Mouse (Mus musculus) granulocyte monocyte progenitor cell, adult 5-6 weeks (primary cell): ENCODE measurements at regions not wholly inside any gene's neighbourhood (a gene's known extent, or its start where the extent isn't known, plus 50 kb on each side); places are given as distances from the start of the nearest gene placed in this dataset.
A peak's percentile ranks its signal among the peaks of the same experiment; 100 is the strongest.

ENCODE experiments used
- ATAC-seq: replicated peaks from 2 replicates; pipeline ENCODE4 v1.8.0; 2016; ENCODE audit warnings: mild to moderate bottlenecking, moderate TSS enrichment, inconsistent platforms; ENCODE audit not compliant: poor library complexity, severe bottlenecking

DNA sequence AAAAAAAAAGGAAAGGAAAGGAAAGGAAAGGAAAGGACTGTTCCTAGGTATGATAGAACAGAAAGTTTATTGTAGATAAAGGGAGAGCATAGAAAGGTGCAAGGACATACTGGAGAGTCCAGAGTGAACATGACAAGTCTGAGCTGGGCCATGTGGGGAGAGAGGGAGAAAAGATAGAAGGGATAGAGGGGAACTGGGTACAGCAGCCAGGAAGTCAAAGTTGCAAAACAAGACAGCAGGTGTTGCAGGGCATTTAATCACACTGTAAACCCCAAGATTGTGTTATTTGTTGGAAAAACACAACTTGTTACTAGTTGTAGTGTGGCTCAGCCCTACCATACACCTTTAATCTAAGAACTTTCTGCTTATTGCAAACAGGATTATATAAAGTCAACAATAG, 110.6 kb upstream of the Gm28710 start:
- peak; percentile 54; the same call in 1 of the 2 replicates for ATAC-seq

DNA sequence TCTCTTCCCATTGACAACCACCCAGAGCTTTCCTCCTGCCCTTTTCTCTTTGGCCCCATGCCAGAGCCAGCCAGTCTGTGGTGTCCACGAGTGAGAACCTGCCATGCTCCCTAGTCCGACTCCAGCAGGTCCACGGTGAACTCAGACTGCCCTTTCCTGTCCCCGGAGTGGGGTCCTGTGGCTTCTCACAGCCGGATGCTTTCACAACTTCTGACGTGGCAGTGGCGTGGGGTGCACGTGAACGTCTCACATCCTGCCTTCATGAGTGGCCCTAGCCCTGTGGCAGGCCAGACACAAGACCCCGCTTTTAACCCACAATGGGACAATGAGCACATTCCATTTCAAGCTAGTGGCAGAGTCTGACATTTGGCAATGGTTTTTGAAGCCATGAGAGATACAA, 107.5 kb upstream of the Gm28710 start:
- peak; percentile 67 for ATAC-seq

DNA sequence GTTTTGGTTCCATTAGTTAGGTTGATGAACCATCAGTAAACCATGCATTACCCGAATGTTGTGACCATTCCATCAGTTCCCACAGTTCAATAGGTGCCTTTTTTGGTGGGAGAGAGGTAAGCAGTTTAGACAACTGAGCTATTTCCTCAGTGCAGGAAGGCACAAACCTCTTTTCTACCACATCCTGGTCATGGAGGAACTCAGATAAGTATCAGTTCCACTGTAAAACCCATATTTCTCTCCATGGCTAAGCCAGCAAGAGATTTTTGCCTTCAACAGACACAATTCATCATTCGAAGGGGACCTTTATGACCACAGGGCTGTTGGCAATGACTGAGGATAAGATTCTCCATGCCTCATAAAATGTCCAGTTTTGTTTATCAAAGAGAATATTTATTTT, 92.3 kb upstream of the Gm28710 start:
- ATAC-seq: peak; percentile 72

DNA sequence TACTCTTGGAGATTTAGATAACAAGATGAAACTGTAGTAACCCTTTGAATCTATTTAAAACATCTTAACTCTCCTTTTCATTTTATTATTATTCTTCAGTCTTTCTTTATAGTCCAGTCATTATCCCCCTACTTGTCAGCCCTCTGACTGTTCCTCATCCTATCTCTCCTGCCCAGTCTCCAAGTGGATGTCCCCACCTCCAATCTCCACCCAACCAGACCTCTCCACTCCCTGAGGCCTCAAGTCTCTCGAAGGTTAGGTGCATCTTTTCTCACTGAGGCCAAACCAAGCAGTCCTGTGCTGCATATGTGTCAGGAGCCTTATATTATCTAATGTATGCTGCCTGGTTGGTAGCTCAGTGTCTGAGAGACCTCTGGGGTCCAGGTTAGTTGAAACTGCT, 91.1 kb upstream of the Gm28710 start:
- no peak for ATAC-seq

DNA sequence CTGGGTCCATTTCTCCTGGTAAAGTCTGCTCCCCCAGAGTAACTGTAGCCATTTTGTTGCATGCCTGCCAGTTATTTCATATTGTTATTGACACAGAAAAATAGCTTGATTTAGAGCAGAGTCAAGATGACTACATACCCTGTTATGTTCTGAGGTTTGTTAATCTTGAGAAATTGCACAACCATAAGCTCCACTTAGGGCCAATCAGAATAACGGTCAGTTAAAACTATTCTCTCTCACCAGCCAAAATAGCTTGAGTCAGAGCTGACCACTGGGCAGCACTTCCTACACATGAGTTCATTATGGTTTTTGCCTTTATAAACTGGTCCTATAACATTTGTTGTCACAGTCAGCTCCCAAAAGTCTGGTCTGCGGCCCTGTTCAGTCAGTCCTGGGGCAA, 88.9 kb upstream of the Gm28710 start:
- ATAC-seq: no peak

DNA sequence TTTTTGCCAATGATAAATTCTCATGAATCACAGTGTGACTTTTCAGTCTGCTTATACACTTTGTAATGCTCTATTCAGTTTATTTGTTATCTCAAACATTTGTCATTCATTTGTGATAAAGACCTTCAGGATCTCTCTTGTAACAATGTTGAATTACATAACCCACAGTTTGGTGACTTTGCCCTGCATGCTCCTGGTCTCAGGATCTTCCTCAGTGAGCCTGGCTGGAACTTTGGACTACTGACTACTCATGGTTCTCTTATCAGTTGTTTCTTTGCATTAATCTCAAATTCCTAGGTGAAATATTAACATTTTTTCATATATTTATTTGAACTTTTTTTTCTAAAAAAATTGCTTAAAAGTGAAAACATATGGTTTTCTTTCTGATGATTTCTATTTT, 75.7 kb upstream of the Gm28710 start:
- no peak for ATAC-seq

DNA sequence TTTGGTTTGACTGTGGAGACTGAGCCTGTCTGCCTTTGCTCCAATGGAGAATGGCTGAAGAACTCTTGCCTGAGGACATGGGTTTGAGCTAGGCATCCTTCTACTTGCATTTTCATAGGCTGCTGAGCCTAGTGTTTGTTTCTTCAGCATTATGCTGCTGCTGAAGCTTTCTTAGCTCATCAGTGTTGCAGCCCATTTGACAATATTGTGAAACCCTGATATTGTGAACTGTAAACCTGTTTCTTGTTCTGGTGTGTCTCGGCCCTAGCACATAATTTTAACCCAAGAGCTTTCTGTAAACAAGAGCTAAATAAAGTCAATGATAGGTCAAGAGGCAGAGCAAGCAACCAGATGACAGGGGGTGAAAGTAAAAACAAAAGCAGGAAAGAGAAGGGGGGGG, 75.2 kb upstream of the Gm28710 start:
- ATAC-seq: no peak

DNA sequence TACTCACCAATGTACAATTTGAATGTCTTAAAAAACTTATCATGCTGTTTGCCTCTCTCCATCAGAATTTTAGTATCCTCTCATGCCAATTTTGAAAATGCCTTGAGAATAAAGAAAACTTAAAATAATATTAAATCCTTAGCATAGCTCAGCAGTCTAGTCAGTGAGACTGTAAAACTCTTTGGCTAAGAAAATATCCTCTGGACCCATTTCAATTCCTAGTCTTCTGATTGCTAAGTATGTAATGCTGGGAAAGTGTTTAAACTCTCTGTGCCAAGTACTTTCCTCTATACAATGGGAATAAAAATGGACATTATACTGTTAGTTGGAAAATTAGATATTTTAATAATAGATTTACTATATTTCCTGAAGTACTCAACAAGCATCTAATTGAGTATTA, 66.8 kb upstream of the Gm28710 start:
- no peak for ATAC-seq
